Mouse (Mus musculus) ES-E14 (cell line): ENCODE measurements at regions not wholly inside any gene's neighbourhood (a gene's known extent, or its start where the extent isn't known, plus 50 kb on each side); places are given as distances from the start of the nearest gene placed in this dataset.

ENCODE experiments used
- DNase-seq: peaks from one replicate; pipeline ENCODE4 v3.0.0-alpha.2; 2013; ENCODE audit warnings: low read depth, low spot score
- H3K27ac ChIP-seq: 2 replicates; pipeline ENCODE4 v1.5.1; 2012; ENCODE audit warnings: low read depth, mild to moderate bottlenecking, low read length, moderate library complexity, mixed read lengths; ENCODE audit not compliant: poor library complexity, insufficient read depth, severe bottlenecking
- H3K36me3 ChIP-seq: 2 replicates; pipeline ENCODE4 v1.6.1; 2012; ENCODE audit warnings: mild to moderate bottlenecking, low read length, moderate library complexity, mixed read lengths; ENCODE audit not compliant: control insufficient read depth, poor library complexity, insufficient read depth, severe bottlenecking
- H3K4me1 ChIP-seq, 2 experiments: fragments of 150-350 bp in 1 of 2; sonication (generic) in 1 of 2; 2 replicates each; pipeline ENCODE4 v1.6.1; 2012; ENCODE audit warnings: low read length in 2 of 2, mild to moderate bottlenecking in 1 of 2, mixed read lengths in 1 of 2; ENCODE audit not compliant: control insufficient read depth in 2 of 2, insufficient read depth in 2 of 2, poor library complexity in 1 of 2
- H3K4me3 ChIP-seq, 2 experiments: fragments of 150-350 bp in 1 of 2; sonication (generic) in 1 of 2; 2 replicates each; pipeline ENCODE4 v1.5.1; 2012; ENCODE audit warnings: low read length in 2 of 2, low read depth in 1 of 2, mild to moderate bottlenecking in 1 of 2, mixed read lengths in 1 of 2; ENCODE audit not compliant: insufficient read depth in 1 of 2, poor library complexity in 1 of 2, severe bottlenecking in 1 of 2
- H3K9ac ChIP-seq: 2 replicates; pipeline ENCODE4 v1.6.1; 2012; ENCODE audit warnings: low read depth, mild to moderate bottlenecking, low read length, mixed read lengths; ENCODE audit not compliant: poor library complexity, insufficient read depth, severe bottlenecking
- H3K9me3 ChIP-seq: fragments of 150-350 bp; sonication (generic); 2 replicates; pipeline ENCODE4 v1.6.1; 2012; ENCODE audit warnings: low read depth, mild to moderate bottlenecking, low read length; ENCODE audit not compliant: control insufficient read depth, insufficient read depth
- CHD2 ChIP-seq: IDR thresholded peaks from 2 replicates; pipeline ENCODE4 v1.6.1; 2014; ENCODE audit warnings: mild to moderate bottlenecking, low read depth, low read length, inconsistent platforms
- HCFC1 ChIP-seq: IDR thresholded peaks from 2 replicates; pipeline ENCODE4 v1.6.1; 2012; ENCODE audit warnings: low read length, inconsistent platforms, borderline replicate concordance; ENCODE audit not compliant: insufficient read depth
- MAFK ChIP-seq: IDR thresholded peaks from 2 replicates; pipeline ENCODE4 v1.6.1; 2014; ENCODE audit warnings: mild to moderate bottlenecking, low read depth, low read length, inconsistent platforms; ENCODE audit not compliant: insufficient read depth
- ZC3H11A ChIP-seq: IDR thresholded peaks from 2 replicates; pipeline ENCODE4 v1.6.1; 2012; ENCODE audit warnings: low read depth, mild to moderate bottlenecking, inconsistent platforms, low read length, borderline replicate concordance
- ZNF384 ChIP-seq: IDR thresholded peaks from 2 replicates; pipeline ENCODE4 v1.6.1; 2012; ENCODE audit warnings: low read depth, low read length, inconsistent platforms
- in situ Hi-C, 2 experiments: fragments of 600-800 bp; cut with MboI; formaldehyde crosslinking; loops; one replicate each; pipeline ENCODE4 v1.15.1; 2025; ENCODE audit warnings: low sequenced_read_pairs in 2 of 2, inconsistent platforms in 1 of 2; ENCODE audit not compliant: unreplicated experiment in 2 of 2

- Histone ChIP-seq H3K27ac (no peak overlapping the region), H3K4me1 (no peaks in the 10 kb centered on the region), H3K4me3 (no peak overlapping the region), H3K9ac (no peak overlapping the region), H3K9me3 (no peaks in the 10 kb centered on the region), H3K36me3 (no peaks in the 10 kb centered on the region)
- no peak for TF ChIP-seq CHD2
- TF ChIP-seq HCFC1, result no peak
- no peak for TF ChIP-seq MAFK
- TF ChIP-seq ZC3H11A, result no peak
- TF ChIP-seq ZNF384, result no peak
- DNase-seq, result no peak
- in situ Hi-C loops, result no loop called here
These were observed 102.2 kb upstream of the Tusc1 start for GRCm38 (mm10) chr4:93437386-93438130.

GRCm38 (mm10) chr4:93412695-93413094 is 77.4 kb upstream of the Tusc1 start:
- no peak overlapping the region for H3K27ac ChIP-seq
- H3K9me3 ChIP-seq, result no peaks in the 10 kb centered on the region
- in situ Hi-C loops, result no loop called here
- no peaks in the 10 kb centered on the region for H3K4me1 ChIP-seq
- no peak overlapping the region for H3K9ac ChIP-seq
- no peaks in the 10 kb centered on the region for H3K36me3 ChIP-seq
- no peak overlapping the region for H3K4me3 ChIP-seq
- TF ChIP-seq HCFC1 (no peak), MAFK (no peak), ZNF384 (no peak)
- no peak for DNase-seq

GRCm38 (mm10) chr4:93406876-93407275 is 71.6 kb upstream of the Tusc1 start:
- no peaks in the 10 kb centered on the region for H3K4me1 ChIP-seq

GRCm38 (mm10) chr4:93400579-93400978 is 65.3 kb upstream of the Tusc1 start:
- Histone ChIP-seq H3K4me3 (no peak overlapping the region), H3K36me3 (no peaks in the 10 kb centered on the region), H3K9ac (no peak overlapping the region), H3K4me1 (no peaks in the 10 kb centered on the region), H3K9me3 (no peaks in the 10 kb centered on the region), H3K27ac (no peak overlapping the region)
- no peak for TF ChIP-seq ZC3H11A
- no peak for TF ChIP-seq HCFC1
- TF ChIP-seq ZNF384, result no peak
- no peak for TF ChIP-seq MAFK
- TF ChIP-seq CHD2, result no peak
- in situ Hi-C loops, result no loop called here
- no peak for DNase-seq

More at GRCm38 (mm10) chr4:93406876-93407275, 71.6 kb upstream of the Tusc1 start:
- Histone ChIP-seq H3K9ac (no peak overlapping the region), H3K4me3 (no peak overlapping the region), H3K27ac (no peak overlapping the region), H3K36me3 (no peaks in the 10 kb centered on the region), H3K9me3 (no peaks in the 10 kb centered on the region)
- TF ChIP-seq HCFC1, result no peak
- DNase-seq, result peak; percentile 2
- in situ Hi-C loops, result no loop called here
